Mouse (Mus musculus) cerebellum, postnatal 4 days (tissue): ENCODE data around the gene Tmub2.

ENCODE experiments used
- DNase-seq, 2 experiments: peaks; one replicate each; pipeline ENCODE4 v3.0.0; 2022; ENCODE audit warnings: low spot score in 2 of 2, mixed read lengths in 1 of 2

The Tmub2 gene

DNA sequence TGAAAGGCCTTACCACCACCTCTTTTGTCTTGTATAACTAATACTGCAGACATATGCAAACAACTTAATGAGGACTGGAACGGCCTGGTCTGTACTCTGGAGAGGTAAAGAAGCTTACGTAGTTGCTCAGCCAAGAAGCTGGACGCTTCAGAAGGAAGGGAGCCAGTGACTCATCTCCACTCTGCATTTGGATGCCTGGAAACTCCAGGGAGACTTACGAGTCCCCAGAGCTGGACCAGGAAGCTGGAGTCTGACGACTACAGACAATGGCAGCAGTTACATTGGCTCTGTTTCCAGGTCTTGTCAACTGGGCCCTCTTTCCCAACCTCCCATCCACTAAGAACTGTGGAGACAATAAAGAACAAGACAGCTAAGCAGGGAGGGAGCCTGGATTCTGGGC lies 42.5 kb downstream of the Tmub2 start:
- DNase-seq = no peak

DNA sequence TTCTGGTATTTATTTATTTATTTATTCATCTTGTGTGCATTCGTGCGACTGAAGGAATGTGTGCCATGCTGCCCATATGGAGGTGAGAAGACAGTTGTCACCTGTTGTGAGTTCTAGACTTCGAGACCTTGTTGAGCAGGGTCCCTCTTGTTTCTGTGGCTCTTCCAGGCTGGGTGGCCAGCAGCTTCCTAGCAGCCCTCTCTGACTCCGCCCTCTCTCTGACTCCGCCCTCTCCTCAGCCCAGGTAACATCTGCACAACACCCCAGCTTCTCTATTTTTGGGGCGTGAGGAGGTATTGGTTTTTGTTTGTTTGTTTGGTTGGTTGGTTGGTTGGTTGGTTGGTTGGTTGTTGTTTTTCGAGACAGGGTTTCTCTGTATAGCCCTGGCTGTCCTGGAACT lies 43.1 kb downstream of the Tmub2 start:
- no peak for DNase-seq

DNA sequence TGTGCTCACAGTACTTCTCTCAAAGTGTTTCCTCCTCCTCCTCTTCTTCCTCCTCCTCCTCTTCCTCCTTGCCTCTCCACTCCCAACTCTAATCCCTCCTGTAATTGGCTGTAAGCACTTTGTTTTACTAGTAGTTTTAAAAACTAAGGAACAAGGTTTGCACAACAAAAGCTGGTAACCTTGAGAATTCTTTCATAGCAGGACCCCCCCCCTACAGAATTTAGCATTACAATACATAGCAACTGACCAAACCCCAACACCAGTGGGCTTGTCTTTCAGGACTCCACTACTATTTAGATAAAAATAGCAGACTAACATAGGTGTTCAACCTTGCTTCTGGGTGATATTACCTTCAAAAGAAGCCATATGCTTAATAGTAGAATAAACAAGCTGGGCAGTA lies 44.8 kb downstream of the Tmub2 start:
- no peak for DNase-seq

DNA sequence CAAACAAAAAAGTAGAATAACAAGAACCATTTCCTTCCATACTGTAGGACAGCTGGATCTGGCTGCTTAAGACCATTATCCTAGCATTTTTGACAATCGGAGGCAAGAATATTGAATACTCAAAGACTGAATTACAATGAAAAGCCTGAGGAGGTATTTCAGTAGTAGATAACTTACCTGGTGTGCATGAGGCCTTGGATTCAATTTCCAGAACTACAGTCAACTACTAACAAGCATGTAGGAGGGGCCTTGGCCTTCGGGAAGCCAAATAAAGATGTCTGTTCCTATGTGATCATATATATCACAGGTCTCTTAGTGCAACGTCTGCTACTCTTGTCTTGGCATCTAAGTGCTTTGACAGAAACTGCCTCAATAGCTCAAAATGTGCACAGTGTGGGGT lies 45.3 kb downstream of the Tmub2 start:
- no peak for DNase-seq

DNA sequence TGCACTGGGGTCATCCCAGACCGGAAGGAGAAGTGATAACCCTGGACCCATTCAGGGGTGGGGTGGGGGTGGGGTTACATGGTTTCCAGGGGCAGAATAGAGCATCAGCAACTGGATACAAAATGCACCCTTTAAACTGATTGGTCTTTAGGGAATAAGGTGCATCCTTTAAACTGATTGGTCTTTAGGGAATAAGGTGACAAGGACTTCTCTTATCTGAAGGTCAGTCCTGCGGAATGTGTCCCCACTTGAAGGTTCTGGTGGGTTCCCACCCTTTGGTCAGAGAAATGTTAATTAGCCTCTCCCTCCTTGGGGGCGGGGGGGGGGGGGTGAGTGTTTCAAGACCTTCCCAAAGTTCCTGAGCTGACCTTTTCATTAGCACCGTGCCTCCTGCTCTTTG lies 47.1 kb downstream of the Tmub2 start:
- DNase-seq = no peak

DNA sequence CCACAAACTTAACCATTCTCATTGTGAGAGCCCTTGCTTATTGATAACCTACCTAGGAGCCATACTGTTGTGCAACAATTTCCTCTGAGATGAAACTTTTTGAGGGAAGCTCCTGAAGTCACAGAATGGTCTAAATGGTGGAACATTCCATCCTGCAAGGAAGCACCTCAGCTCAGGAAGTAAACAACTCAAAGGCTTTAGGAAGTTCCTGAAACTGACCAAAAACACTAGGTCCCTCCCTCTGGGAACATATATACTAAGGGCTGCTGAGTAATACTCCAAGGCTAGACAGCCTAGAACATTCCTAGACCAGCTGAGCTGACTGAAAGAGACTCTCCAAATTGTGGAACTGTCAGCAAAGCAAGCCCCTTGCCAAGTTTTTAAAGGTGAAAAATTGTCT lies 48.3 kb downstream of the Tmub2 start:
- no peak for DNase-seq

DNA sequence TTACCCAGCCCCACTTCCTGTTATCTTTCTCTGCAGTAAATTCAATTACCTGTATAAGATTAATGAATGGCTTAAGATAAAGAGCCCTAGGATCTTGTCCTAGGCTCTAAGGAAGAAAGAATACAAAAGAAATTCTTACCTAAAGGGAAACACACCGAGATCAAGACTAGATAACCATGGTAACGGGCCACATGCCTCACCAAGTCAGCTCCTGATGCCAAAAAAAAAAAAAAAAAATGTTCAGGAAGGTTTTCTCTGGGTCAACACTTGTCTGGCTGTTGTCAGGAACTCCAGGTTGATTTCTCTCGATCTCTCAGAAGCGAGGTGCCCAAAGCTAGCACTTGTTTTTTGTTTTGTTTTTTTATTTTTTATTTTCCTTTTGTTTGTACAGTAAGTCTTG lies 49.3 kb downstream of the Tmub2 start:
- DNase-seq = no peak

DNA sequence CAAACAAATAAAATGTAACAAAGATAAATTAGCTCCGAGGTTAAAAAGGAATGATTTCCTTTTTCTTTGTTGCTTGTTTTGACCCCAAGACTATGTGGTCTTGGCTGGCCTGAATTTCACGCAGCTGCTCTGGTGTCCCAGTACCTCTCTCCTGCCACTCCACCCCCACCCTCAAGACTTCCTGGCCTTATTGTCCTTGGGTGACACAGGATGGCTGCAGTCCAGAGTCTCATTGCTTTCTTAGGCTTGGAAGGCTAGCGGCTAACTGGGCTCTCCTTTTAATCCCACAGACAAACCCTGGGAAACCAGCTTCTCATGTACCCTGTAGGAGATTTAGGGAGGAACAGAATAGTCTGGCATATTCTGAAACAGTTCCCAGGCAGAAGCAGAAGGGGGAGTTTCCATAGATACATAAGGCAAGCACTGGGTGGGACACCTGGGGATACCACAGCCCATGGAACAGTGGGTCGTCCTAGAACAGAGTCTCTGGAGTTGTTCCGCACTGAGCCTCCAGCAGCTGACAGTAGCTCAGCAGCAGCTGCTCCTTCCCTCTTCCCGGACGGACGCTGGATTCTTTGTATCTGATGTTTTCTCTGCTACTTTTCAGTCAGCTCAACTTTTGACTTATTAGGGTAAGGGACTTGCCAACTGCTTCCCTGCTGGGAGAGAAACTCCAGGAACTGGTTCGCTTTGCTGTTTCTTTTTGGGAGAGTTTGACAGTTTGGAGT lies 50.4 kb downstream of the Tmub2 start:
- no peak for DNase-seq

DNA sequence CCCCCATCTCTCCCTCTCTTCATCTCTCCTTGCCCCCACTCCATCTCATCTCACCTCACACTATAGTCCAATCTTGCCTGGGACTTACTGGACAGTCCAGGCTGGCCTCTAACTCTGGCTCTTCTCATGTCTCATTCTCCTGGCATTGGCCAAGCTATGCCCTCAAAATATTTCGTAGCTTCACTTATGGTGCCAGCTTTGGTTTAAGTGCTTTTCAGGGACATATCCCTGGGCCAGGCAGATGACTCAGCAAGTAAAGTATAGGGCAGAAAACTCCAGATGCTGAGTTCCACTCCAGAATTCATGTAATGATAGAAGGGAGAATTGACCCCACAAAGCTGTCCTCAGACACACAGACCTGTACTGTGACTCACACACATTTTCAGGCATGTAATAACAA lies 51.5 kb downstream of the Tmub2 start:
- no peak for DNase-seq

DNA sequence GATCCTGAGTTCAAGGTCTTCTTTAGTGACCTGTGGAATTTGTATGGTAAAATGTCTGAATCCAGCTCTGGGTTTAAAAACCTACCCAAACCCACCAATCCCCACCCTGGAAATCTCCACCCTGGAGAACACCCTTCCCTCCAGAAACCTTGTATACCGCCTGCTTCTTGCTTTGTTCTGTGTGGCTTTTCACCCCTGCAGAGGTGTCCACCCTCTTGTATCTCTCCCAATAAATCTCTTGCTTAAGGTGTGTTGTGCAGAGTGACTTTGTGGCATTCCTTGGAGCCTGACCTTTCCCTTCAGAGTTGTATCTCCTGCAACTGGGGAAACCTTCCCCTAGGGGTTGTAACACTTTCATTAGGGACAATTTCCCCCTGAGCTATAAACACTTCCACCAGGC lies 53.2 kb downstream of the Tmub2 start:
- no peak for DNase-seq

DNA sequence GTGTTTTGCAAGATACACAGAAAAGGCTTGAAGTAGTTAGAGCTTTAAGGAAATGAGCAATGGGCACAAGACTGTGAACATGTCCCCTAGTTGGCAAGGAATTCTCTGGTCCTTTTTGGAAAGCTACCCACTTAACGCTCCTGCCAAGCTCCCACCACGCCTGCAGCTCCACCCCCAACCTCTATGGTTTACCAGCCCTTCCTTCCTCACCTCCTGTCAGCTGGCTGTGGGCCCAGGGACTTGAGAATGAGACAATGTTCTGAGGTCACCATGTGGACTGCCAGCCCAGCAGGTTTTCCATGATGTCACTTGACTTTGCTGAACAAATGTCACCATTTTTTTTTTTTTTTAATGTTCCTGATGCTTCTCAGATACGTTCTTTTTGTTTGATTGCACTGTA lies 53.8 kb downstream of the Tmub2 start:
- peak; percentile 44 to 84 for DNase-seq
